Mouse (Mus musculus) G1E (cell line): ENCODE results near the gene Gm16181. TPM values are rescaled to one million over a fixed set of nuclear protein-coding genes. Genes with fewer than 3 reads are reported as not detected.
"Not testable (repeated sequence)": the region's sequence is repeated elsewhere in the genome, so short reads cannot be mapped to it uniquely, and the experiment has no call there.

Experiments used
- ATAC-seq: 2 replicates; pipeline ENCODE4 v1.8.0; 2016; ENCODE audit warnings: mild to moderate bottlenecking; ENCODE audit not compliant: insufficient number of reproducible peaks, poor library complexity, low FRiP score, severe bottlenecking; ENCODE audit errors: extremely low read depth
- DNase-seq: peaks from one replicate; pipeline ENCODE4 v3.0.0; 2012; ENCODE audit warnings: low spot score
- H3K27me3 ChIP-seq: 2 replicates; pipeline ENCODE4 v1.6.1; 2012; ENCODE audit warnings: mild to moderate bottlenecking, low read length, inconsistent platforms; ENCODE audit not compliant: insufficient read depth
- H3K36me3 ChIP-seq: replicated peaks from 2 replicates; pipeline ENCODE3; 2012; ENCODE audit warnings: mild to moderate bottlenecking, inconsistent platforms
- H3K4me1 ChIP-seq: 2 replicates; pipeline ENCODE4 v1.6.1; 2012; ENCODE audit warnings: low read depth, low read length, inconsistent platforms, mixed read lengths; ENCODE audit not compliant: insufficient read depth
- H3K4me3 ChIP-seq: 2 replicates; pipeline ENCODE4 v1.5.1; 2012; ENCODE audit warnings: low read depth, mild to moderate bottlenecking, inconsistent platforms, low read length, moderate library complexity, mixed read lengths
- H3K9me3 ChIP-seq: replicated peaks from 2 replicates; pipeline ENCODE4 v1.6.1; 2012; ENCODE audit warnings: inconsistent platforms
- CTCF ChIP-seq: IDR thresholded peaks from 2 replicates; pipeline ENCODE4 v1.5.1; 2012; ENCODE audit warnings: low read depth, low read length, inconsistent platforms, mixed read lengths
- GATA1 ChIP-seq: IDR thresholded peaks from 2 replicates; pipeline ENCODE4 v1.6.1; 2012; ENCODE audit warnings: borderline replicate concordance, low read length, inconsistent platforms, mixed read lengths
- GATA2 ChIP-seq: IDR thresholded peaks from 2 replicates; pipeline ENCODE4 v1.6.1; 2012; ENCODE audit warnings: low read depth, low read length, inconsistent platforms, borderline replicate concordance
- POLR2AphosphoS5 ChIP-seq: IDR thresholded peaks from 2 replicates; pipeline ENCODE4 v1.6.1; 2012; ENCODE audit warnings: low read depth, low read length, inconsistent platforms; ENCODE audit not compliant: insufficient replicate concordance
- TAL1 ChIP-seq: conservative IDR thresholded peaks from 2 replicates; pipeline ENCODE4 v1.6.1; 2012; ENCODE audit warnings: low read depth, low read length, inconsistent platforms, mixed read lengths
- polyA plus RNA-seq: library from polyadenylated mRNA; stranded (reverse); fragments of >175 nt; gene quantifications from 2 replicates; pipeline ENCODE4 v1.2.3, GENCODE M21; 2012
- total RNA-seq, 2 experiments: library from RNA; stranded (forward) in 1 of 2; stranded (reverse) in 1 of 2; fragments of 200-1000 nt in 1 of 2; fragments of >200 nt in 1 of 2; fragmentation: Nextera tagmentation in 1 of 2; gene quantifications; 2 replicates each; pipeline ENCODE4 v1.2.3; 2014 to 2017

Gene Gm16181
- total and polyA plus RNA-seq, 3 experiments, result 0.38 TPM; not detected in 2

GRCm38 (mm10) chr17:35233114-35233980 is 12.7 kb downstream of the Gm16181 start, which contains the start of gene Atp6v1g2:
Gene Atp6v1g2 (plus strand): TSS chr17:35233660.
- Histone ChIP-seq H3K36me3 (peaks cover 76% of the 10 kb centered on the region), H3K4me1 (peaks cover 57% of the 10 kb centered on the region), H3K4me3 (peak within 1 kb of the TSS; percentile 86), H3K27me3 (no peaks in the 10 kb centered on the region), H3K9me3 (no peaks in the 10 kb centered on the region)
- TF ChIP-seq TAL1 (no peak), POLR2AphosphoS5 (no peak), GATA2 (no peak), GATA1 (no peak), CTCF (no peak)
- ATAC-seq, result no peak
- DNase-seq, result no peak

- H3K9me3 ChIP-seq, DNase-seq, H3K27me3 ChIP-seq, ATAC-seq: not testable (repeated sequence)
- Histone ChIP-seq H3K4me3 (peak overlapping the region; percentile 86; the same call in 1 of the 2 replicates), H3K36me3 (peaks cover 75% of the 10 kb centered on the region), H3K4me1 (peaks cover 58% of the 10 kb centered on the region)
Measured at GRCm38 (mm10) chr17:35234090-35234489, 13.5 kb downstream of the Gm16181 start.

DNA sequence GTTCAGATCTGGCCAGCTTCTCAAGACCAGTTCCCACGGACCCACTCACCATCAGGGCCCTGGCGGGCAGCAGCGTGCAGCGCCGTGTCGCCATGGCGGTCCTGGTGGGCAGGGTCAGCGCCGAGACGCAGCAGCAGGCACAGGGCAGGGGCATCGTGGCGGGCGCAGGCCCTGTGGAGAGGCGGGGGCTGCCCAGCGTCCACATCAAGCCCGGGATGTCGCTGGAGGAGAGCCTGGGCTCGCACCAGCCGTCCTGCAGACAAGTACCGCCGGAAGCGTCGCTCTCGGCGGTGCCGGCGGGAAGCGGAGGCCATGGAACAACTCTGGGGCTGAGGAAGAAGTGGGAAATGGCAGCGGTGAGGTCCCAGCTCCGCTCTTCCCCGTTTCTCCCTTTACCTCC is 14.3 kb downstream of the Gm16181 start:
- no peak for DNase-seq

DNA sequence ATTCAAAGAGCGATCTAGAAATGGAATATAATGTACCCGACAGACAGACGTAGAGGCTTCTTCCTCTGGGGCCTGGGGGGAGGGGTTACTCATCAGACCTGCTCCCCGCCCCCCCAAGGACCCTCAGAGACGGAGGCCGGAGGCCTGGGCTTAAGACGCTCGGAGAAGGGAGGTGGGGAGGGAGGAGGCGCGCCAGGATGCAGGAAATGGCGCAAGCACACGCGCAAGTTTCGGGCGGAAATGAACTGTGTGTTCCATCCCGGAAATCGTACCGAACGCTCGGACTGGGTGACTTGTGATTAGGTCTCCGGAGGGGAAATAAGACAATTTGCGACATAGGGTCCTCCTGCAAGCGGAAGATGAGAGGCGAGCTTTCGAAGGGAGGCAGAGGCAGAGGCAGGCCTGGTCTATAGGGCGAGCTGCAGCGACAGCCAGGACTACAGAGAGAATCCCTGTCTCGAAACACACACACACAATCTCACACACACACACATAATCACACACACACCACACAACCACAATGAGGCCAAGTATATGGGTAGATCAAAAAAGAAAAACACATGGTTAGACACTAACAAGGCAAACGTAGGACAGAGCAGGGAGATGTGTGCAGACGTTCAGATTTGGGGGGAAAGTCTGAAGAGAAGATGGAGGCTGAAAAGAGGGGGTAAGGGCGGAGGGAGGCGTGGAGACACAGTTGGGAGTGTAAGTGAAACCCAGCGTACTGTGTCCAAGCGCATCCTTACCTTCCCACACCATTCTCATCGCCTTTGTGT is 15.2 kb downstream of the Gm16181 start, which contains the start of gene Nfkbil1:
Gene Nfkbil1 (minus strand): TSS at position 179 of the 776 bp plus-strand sequence.
- H3K9me3 ChIP-seq, result no peaks in the 10 kb centered on the region
- DNase-seq (peak; percentile 84), ATAC-seq (peak; percentile 79)
- no peaks in the 10 kb centered on the region for H3K27me3 ChIP-seq
- TF ChIP-seq TAL1, result no peak
- no peak for TF ChIP-seq CTCF
- TF ChIP-seq GATA1, result no peak
- no peak for TF ChIP-seq POLR2AphosphoS5
- TF ChIP-seq GATA2, result no peak
- peaks cover 72% of the 10 kb centered on the region for H3K4me1 ChIP-seq
- peak within 1 kb of the TSS; percentile 86 for H3K4me3 ChIP-seq
- H3K36me3 ChIP-seq, result peaks cover 66% of the 10 kb centered on the region

More for the DNA sequence above, 14.3 kb downstream of the Gm16181 start:
- no peak for TF ChIP-seq TAL1
- no peak for TF ChIP-seq CTCF
- no peak for TF ChIP-seq GATA2
- no peak for TF ChIP-seq GATA1
- no peak for TF ChIP-seq POLR2AphosphoS5
- Histone ChIP-seq H3K36me3 (peaks cover 69% of the 10 kb centered on the region), H3K9me3 (no peaks in the 10 kb centered on the region), H3K27me3 (no peaks in the 10 kb centered on the region), H3K4me3 (peak overlapping the region; percentile 86), H3K4me1 (peaks cover 63% of the 10 kb centered on the region)
- ATAC-seq, result no peak

DNA sequence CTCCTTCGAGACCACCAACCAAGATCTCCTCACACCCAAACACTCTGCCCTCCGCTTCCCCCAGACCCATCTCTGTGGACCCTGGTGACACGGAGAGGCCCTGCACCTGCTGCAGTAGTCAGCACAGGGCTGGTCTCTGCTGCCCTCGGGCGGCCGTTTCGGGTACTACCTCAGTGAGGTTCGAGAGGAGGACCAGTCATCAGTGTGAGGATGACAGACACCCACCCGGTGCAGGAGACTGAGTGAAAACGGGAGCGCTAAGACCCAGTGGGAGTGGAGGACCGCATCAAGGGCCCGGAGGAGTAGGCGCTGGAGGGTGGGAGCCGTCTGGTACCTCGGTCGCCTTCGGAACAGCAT is 15.7 kb downstream of the Gm16181 start:
- peak; percentile 92 for TF ChIP-seq CTCF
- no peak for TF ChIP-seq GATA1
- H3K36me3 ChIP-seq, result peaks cover 60% of the 10 kb centered on the region
- H3K4me1 ChIP-seq, result peaks cover 71% of the 10 kb centered on the region
- H3K27me3 ChIP-seq, result no peaks in the 10 kb centered on the region
- DNase-seq (peak; percentile 76), ATAC-seq (peak; percentile 67)
- H3K9me3 ChIP-seq, result no peaks in the 10 kb centered on the region
- H3K4me3 ChIP-seq, result peak overlapping the region; percentile 86

DNA sequence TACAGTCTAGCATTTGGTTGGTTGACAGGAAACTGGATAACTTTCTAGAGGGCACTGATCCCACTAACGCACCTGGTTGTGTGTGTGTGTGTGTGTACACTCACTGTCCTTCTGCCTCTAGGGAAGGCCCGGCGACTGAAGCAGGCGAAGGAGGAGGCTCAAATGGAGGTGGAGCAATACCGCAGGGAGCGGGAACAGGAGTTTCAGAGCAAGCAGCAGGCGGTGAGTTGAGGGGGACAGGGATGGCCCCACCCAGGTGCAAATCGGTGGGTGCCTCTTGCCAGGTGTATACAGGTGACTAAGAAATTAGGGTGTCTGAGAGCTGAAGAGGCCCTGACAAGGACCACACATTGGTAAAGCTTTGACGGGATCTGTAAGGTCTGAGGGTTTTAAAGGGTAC is 16.4 kb downstream of the Gm16181 start:
- Histone ChIP-seq H3K27me3 (no peaks in the 10 kb centered on the region), H3K4me3 (no peak overlapping the region), H3K36me3 (peaks cover 54% of the 10 kb centered on the region), H3K9me3 (no peaks in the 10 kb centered on the region), H3K4me1 (peaks cover 65% of the 10 kb centered on the region)
- DNase-seq (no peak), ATAC-seq (no peak)
- TF ChIP-seq POLR2AphosphoS5, result no peak
- no peak for TF ChIP-seq GATA2
- no peak for TF ChIP-seq CTCF
- TF ChIP-seq TAL1, result no peak
- TF ChIP-seq GATA1, result no peak
